Mouse (Mus musculus) CD8-positive naive resting alpha-beta T cell, adult 2 months (primary cell): Measurements from ENCODE around the gene Kdm2a.

ENCODE experiments used
- DNase-seq, 2 experiments: peaks; one replicate each; pipeline ENCODE4 v3.0.0; 2022; ENCODE audit warnings: low read depth in 2 of 2, low spot score in 2 of 2

The Kdm2a gene

DNA sequence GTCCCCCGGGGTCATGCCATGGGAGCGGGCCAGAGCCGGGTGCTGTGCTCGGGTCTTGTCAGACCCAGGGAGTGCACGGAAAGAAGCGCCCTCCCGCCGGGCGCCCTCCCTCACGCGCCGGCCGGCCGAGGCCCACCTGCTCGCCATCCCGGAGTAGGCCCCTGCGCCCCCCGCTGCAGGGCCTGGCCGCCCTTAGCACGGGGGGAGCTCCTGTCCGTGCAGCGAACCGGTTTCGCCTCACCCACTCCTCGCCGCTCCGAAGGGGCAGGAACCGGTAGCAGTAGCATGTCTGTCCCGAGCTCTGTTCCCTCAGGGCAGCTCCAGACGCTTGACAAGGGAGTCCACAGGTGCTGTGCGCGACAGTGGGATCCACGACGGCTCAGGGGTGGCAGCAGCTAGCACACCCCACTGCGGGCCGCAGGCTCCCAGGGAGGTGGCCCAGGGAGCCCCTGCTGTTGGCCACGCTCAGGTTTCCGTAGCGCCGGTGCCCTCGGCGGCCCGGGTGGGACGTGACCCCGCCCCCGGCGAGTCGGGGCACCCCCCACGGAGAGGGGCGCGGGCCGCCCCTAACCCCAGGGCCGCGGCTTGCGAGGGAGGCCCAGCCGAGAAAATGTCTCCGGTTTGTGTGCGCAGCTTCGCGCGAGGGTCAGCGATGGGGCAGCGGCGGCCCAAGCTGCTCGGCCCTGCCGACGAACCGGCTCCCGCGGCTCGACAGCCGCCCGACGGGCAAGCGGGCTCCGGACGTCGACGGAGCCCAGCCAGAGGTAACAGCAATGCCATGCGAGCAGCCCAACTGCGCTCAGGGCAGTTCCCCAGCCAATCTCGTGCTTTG is at the start of gene Kdm2a:
Kdm2a (minus strand) TSS at position 488 of the 832 bp plus-strand sequence.
- peak; percentile 57 to 59 for DNase-seq

DNA sequence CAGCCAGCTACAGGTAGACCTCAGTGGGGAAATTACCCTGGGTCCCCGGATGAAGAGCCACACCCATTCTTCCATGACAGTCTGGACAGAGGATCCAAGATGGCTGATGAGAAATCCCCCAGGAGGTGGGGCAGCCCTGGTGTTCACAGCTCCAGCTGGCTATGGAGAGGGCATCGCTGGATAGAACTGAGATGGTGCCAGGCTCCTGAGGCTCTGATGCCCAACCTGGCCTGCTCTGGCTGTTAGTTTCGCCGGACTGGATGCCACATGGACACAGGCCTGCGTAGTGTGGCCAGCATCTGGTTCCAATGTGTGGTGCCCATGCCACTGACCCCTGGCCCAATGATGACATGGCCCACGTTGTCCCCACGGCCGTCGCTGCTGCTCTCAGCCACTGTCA is 49.4 kb upstream of the Kdm2a start:
- DNase-seq = no peak

DNA sequence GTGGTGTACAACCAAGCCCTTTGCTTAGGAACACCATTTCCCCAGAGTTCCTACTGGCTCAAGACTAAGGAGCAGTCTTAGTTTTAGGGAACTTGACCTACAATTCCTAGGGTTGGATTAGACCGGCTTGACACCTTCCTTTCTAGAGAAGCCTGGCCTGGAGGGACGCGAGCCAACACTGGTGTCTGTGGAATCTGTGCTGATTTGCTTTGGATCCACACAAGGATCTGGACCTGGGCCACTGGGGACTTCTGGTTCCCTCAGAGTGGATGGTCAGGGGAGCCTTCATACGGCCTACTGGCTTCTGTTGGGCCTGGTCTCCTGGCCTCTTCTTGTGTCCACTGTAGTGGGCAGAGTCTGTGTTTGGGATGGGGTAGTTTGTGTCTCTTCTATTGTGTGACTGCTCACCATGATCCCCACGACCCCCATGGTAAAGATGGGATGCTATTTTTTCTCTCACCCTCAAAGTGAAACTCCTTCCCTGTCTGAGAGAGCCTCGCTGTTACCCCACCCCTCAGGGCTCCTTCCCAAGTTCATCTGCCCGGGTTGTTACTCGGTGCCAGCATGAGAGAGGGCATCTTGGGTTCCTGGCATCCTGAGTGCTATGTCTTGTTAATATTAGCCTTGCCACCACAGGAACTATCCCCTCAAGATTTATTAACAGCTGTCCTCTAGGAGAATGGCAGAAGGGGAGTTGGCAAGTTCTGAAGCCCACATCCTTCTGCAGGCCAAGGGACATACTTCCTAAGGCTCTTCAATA is 48.8 kb upstream of the Kdm2a start:
- no peak for DNase-seq

DNA sequence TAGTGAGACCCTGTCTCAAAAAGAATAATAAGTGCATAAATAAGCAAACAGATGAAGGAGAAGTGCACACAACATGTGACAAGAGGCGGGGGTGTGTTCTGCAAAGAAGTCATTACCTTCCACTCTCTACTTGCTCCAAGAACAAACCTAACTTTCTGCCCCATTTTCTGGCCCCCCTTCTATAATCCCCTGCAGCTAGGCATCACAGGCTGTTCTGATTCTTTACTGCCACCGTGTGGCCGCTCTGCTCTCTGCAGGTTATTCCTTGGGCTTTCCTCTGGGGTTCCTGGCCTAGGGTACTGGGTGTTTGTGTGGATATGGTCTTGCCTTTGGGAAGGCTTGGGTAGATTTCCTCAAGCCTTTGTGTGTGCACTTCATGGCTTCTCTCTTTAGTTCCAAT is 44.3 kb upstream of the Kdm2a start:
- DNase-seq = peak; percentile 55 to 67

DNA sequence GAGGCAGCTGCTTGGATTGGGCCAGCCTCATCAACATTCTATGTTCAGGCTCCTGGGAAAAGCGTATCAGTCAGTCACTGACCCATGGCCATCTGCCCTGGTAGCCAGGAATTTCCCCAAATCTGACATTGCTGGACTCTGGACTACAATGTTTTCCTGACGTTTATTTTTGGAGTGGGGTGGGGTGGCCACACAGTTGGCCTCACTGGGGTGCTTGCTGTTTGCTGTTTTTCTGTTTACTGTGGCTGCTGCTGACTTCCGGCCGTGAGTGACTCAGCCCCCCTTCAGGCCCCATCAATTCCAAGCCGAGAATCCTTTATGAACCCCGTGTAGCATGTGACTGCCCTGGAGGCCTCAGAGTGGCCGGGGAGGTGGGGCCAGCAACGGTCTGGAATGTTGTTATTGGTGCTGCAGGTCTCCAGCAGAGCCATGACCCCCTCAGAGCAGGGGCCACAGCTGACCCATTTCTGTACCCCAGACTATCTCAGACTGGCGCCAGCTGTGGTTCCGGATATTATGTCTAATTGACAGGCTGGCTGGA is 43.6 kb upstream of the Kdm2a start:
- DNase-seq = no peak

DNA sequence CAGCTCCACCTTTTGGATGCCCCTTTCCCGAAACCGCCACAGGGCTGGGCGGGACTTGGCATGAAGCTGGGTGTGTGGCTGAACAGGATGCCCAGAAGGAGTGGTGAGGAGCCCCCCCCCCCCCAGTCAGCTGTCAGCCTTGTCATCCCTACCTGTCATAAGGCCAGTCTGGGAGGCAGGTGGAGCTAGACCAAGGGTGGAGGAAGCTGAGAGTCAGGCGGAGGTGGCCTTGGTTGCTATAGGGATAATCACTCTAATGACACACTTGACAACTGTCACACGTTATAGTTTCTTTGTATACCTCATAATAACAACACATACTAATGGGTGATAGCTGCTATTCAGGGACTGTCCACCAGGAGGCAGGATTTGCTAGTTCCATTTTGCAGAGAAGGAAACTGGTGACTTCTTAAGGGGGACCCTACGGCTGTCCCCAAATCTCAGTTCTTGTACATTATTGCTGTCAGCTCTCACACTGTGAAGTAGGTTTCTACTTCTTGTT is 43.1 kb upstream of the Kdm2a start:
- peak; percentile 57 to 77 for DNase-seq

DNA sequence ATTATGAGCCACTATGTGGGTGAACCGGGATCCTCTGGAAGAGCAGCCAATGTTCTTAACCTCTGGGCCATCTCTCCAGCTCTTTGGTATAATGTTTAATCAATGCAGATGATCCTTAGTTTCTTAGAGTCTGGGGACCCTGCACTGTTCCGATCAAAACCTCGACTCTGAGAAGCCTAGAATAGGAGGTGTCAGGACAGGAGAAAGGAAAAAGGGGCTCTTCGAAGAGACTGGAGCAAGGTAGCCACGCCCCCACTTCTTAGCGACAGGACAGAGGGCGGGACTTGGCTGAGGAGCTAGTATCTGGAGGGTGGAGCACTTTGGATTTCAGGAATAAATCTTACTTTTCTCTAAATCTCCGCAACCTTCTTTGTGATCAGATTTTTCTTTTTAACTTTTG is 42.1 kb upstream of the Kdm2a start:
- DNase-seq = no peak

DNA sequence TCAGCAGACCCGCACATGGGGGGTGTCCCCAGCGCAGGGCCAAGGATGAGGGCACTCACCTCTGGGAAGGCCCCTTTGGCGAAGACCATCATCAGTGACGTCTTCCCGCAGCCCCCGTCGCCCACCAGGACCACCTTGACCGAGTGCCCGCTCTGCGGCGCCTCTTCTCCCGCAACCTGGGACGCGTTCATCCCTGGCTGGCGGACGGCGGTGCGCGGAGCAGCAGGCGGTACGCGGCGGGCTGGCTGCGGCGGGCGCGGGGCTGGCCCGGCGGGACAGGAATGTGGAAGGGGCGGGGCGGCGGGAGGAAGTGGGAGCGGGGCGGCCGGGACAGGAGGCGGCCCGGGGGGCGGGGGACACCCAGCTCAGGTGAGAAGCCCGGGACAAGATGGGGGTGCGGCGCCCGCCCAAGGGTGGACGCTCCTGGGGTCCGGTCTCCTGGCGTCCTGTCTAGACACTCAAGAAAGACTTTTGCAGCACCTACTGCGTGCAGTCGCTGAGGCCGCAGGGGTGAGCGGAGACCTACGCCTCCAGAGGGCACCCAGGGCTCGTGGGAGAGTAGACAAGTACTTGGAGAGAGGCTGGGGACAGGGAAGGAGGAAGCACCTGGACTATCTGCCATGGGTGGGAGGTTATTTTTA is 41.2 kb upstream of the Kdm2a start, which contains the start of gene Rhod:
Rhod (minus strand) TSS at position 272 of the 641 bp plus-strand sequence.
- DNase-seq = no peak

DNA sequence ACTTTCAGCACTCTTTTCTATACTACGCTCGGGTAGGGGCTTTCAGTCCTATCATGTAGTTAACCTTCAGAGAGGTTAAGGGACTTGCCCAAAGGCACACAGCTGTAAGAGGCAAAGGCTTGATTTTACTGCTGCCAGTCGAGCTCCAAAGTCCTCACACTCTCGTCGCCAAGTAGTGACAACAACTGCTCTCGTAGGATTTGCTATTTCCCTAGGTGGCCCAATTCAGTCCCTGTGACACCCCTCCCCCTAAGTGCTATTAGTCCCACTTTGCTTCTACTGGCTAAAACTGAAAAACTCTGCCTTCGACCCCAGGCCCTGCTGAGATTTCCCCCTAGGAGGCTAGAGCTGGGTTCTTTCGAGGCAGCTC is 40.7 kb upstream of the Kdm2a start:
- DNase-seq = no peak

DNA sequence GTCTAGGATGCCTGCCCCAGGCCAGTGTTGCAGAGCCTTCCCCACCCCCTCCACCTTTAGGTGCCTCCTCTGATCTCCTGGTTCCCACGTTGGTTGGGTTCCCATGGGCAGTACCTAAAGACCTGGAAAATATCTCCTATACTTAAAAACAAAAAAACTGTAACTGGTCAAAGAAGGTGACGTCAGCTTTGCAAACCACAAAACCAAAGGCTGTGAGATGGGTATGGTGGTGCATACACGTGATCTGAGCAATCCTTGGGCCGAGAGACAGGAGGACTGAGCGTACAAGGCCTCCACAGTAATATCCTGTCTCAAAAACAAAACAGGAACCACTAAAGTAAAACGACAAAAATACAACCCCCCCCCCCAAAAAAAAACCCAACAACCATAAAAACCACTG is 39.8 kb upstream of the Kdm2a start:
- DNase-seq = no peak

DNA sequence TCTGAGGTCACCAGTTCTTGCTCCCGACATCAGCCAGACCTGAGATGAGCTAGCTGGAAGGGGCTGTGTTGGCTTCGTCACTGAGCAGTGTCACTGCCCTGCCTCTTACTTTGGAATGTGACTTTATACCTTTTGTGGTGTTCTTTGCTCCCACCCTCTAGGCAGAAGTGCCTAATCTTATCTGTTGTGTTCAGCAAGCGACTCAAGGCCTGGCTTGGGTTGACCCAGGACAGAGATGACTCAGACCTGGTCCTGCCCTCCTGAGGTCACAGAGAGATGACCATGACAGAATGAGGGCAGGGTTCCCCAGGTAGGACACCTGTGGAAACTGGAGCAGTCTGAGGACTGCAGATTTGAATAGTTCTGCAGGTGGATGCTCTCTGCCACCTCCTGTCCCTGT is 38.2 kb upstream of the Kdm2a start:
- DNase-seq = no peak

DNA sequence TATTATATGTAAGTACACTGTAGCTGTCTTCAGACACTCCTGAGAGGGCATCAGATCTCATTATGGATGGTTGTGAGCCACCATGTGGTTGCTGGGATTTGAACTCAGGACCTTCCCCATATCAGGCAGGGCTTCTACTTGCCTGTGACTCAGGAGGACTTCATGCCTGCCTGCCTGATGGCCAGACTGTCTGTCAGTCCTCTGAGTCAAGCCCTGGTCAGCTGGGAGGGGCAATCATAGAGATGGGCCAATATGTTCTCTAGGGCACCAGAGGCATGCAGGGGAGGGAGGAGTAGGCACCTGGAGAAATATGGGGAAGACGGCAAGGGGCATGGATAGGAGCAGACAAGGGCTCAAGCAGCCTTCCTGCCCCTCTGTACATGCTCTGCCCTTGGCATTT is 36.9 kb upstream of the Kdm2a start:
- no peak for DNase-seq

DNA sequence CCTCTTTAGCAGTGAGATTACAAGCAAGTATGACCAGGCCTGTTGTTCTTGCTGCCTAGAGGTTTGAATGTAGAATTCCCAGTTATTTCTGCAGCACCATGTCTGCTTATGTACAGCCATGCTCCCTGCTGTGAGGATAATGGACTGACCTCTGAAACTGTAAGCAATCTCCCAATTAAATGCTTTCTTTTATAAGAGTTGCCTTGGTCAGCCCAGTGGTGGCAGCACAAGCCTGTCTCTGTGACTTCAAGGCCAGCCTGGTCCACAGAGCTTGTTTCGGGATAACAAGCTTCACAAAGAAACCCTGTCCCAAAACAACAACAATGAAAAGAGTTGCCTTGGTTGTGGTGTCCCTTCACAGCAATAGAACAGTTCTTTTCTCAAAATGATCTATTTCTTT is 35.7 kb upstream of the Kdm2a start:
- DNase-seq = no peak

DNA sequence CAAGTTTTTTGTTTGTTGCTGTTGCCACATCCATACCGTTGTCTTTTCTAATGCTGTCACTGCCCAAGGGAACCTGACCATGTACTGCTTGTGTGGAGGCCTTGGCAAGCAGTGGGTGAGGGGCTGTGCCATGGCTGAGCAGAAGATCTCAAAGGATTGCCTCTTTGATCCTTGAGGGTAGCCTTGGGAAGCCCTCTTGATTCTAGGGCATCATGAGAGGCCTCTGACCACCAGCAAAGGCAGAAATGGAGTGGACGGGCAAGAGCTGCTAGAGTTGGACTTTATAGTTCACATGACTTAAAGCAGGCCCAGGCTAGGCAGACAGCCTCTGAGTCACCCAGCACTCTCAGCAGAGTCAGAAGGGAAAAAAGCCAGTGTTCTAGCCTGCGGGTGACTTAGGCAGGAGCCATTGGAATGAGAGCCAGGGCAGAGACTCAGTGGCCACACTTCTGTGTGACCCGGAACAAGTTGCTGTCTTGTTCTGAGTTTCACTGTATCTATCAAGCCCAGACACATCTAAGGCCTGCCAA is 32.1 kb upstream of the Kdm2a start:
- DNase-seq = no peak

DNA sequence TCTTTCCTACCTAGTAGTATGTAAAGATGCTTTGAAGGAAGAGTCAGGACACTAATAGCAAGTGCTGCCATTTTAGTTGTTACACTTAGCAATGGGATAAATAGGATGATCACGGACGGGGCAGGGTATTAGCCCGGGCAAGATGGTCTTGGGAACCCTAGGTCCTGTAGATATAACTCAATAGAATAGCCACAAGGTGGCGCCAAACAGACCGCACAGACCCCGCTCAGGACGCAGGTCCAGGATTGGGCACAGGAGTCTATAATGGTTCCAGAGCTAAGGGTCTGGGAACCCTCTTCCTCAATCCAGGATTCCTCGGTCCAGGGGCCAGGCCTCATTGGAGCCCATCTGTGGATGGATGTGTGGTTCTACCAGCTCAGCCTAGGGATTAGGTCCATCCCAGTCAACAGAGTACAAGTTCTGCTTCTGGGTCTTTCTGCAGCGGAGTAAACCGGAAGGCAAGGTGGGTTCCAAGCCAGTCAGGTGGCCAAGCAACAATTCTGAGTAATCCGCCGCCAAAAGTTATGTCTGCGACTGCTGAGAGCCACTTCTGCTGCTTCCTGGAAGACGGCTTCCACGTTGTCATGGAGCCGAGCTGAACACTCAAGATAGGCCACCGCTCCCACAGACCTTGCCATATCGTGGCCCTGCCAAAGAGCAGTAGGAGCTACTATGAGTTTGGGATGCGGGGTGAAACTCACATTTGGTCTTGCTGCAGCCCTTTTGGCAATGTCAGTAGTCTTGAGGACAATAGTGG is 27.7 kb upstream of the Kdm2a start:
- DNase-seq = peak in 1 of 2 experiments; percentile 27

DNA sequence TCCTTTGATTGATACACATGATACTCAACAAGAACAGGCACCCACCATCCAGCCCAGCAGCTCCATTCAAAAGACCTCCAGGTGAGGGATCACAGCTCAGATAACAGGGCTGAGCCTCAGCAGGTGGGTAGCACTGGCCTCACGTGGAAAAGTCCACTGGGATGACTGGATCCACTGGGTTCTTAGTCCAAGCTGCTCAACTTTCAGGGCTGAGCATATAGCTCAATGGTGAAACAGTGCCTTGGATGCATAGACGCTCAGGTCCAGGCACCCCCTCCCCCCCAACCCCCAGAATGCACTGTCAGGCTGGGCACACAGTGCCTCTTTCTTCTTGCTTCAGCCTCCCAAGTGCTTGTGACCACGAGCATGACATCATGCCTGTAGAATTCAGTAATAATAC is 24.9 kb upstream of the Kdm2a start:
- no peak for DNase-seq

DNA sequence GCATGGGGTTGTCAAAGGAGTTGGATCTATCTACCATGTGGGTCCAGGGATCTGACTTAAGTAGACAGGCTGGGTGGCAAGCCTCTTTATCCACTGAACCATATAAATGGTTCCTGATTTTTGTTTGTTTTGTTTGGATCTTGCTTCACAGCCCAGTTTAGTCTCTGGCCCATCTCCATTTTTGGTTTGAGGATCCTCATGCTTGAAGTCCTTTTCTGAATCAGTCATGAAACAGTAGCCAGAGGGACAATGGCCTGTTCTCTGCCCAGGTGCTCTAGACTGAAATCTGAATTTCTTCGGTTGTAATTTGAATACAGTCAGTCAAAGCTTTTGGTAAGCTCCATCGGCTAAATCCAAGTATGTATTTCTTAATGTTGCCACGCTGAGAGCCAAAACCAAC is 24.5 kb upstream of the Kdm2a start:
- no peak for DNase-seq

DNA sequence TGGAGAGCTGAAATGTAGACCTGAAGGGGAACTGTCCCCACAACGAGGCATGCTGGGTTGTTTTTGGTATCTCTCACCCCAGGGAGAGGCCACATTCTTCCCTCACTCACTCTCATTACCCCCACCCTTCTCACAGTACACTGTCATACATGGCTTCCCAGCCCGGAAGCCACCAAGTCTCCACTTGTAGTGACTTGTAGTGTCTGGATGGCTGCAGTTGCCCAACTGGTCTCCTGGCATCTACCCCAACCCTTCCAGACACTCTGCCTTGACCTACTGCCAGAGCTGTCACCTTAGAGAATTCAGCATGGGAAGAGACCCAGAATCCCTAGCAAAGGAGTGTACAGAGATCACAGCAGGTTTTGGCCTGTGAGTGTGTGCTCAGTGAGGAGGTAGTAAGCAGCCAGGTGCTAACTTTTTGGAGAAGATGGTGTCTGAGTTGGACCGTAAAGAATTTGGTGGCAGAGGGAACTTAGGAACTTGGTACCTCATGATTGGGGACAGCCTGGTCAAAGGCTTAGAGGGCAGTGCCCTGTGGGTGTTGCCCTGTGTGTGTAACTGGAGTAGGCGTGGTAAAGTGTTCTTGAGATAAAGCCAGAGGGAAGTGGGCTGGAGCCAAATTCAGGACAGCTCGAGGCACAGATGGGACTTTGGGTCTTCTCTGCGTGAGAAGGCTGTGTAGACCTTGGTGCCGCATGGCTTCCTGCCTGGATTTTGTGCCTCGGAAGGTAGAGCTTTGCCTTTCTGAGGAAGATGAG is 22.2 kb upstream of the Kdm2a start:
- no peak for DNase-seq

DNA sequence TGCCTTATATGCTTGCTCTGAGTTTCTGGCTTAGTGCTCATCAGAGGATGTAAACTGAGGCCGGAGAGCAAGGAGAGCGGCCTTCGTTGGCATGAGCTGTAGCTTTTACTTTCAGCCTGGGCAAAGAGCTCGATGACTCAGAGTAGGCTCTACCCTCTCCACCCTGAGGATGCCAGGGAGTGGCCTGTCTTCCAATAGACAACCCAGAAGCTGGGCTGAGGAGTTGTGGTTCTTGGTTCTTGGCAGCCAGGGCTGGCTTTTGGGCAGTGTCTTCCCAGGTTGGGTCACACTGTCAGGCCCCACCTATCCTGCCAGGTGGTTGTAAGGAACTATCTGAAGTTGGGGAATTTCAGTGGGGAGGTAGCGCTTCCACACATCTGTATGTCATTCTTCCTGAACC is 21.6 kb upstream of the Kdm2a start:
- DNase-seq = no peak

DNA sequence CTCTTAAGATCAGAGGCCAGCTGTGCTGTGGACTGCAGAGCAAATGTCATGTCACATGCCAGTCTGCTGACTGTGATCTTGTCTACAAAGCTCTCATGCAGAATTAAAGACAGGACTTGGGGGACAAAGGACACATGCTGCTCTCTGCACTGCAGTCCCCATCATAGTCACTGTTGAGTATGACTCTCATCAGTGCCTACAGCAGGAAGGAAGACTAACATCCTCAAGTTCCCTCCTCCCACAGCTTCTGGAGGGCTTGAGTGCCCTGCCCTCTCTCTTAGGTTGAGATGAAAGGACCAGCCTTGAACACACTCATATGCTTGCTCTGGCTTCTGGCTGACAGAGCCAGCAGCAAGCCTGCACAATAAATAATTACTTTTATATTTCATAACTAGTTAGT is 19.6 kb upstream of the Kdm2a start:
- no peak for DNase-seq
